In genomic region chr11:80489882-80490196, GRCm38 (mm10) we compare ENCODE assay signal across 8 mouse cellular contexts. TPM values are rescaled to one million over a fixed set of nuclear protein-coding genes. Genes with fewer than 3 reads are reported as not detected.
A peak's percentile ranks its signal among the peaks of the same experiment; 100 is the strongest.
DNase-seq lines count a peak whose midpoint lies in the region; ATAC-seq and TF ChIP-seq lines count a peak whose summit lies in the region.

No protein-coding gene starts in this region.

- peak overlapping the region; percentile 20; the same call in 1 of the 2 replicates for H3K27ac ChIP-seq in gastrocnemius, adult 2 months
- 0 out of 2 replicates have a peak overlapping the region, but pooled peaks have one; percentile 12 for H3K27ac ChIP-seq in hindbrain, embryonic 15.5 days (replicated peaks)
- peak overlapping the region; percentile 65 for H3K27ac ChIP-seq in midbrain, embryonic 15.5 days
- no peak overlapping the region for H3K27ac ChIP-seq in heart, embryonic 12.5 days (ENCODE audit: poor library complexity, severe bottlenecking)

- H3K36me3 ChIP-seq in hindbrain, embryonic 15.5 days = no peaks in the 10 kb centered on the region
- no peaks in the 10 kb centered on the region for H3K36me3 ChIP-seq in midbrain, embryonic 15.5 days (replicated peaks)
- H3K36me3 ChIP-seq in heart, embryonic 12.5 days = no peaks in the 10 kb centered on the region

- 54% methylated on average over 5 of the region's 5 CpGs for WGBS in hindbrain, embryonic 15.5 days
- 65% methylated on average over 5 of the region's 5 CpGs for WGBS in midbrain, embryonic 15.5 days
- 38% methylated on average over 5 of the region's 5 CpGs for WGBS in heart, embryonic 12.5 days

- in situ Hi-C loops in Patski (cut with MboI; ENCODE audit: low pct_unique_long_range_greater_than_20kb) = no loop called here

- peak; percentile 31 for ATAC-seq in Patski
- no peak for ATAC-seq in hindbrain, embryonic 15.5 days (ENCODE audit: low FRiP score, low read depth)
- ATAC-seq in midbrain, embryonic 15.5 days (replicated peaks) = no peak
- no peak for ATAC-seq in heart, embryonic 12.5 days (ENCODE audit: insufficient number of reproducible peaks, low FRiP score)

- peaks cover 47% of the 10 kb centered on the region for H3K4me1 ChIP-seq in hindbrain, embryonic 15.5 days (replicated peaks)
- H3K4me1 ChIP-seq in midbrain, embryonic 15.5 days = peaks cover 43% of the 10 kb centered on the region
- H3K4me1 ChIP-seq in heart, embryonic 12.5 days (replicated peaks) = peaks cover 53% of the 10 kb centered on the region

- TF ChIP-seq CTCF in gastrocnemius, adult 2 months (IDR thresholded peaks at IDR 0.05) = no peak
- no peak for TF ChIP-seq CTCF in Patski (IDR thresholded peaks at IDR 0.05)

- no peak overlapping the region for H3K4me2 ChIP-seq in hindbrain, embryonic 15.5 days
- H3K4me2 ChIP-seq in midbrain, embryonic 15.5 days = no peak overlapping the region
- no peak overlapping the region for H3K4me2 ChIP-seq in heart, embryonic 12.5 days

- H3K27me3 ChIP-seq in Patski = no peaks in the 10 kb centered on the region
- no peaks in the 10 kb centered on the region for H3K27me3 ChIP-seq in hindbrain, embryonic 15.5 days
- H3K27me3 ChIP-seq in midbrain, embryonic 15.5 days (replicated peaks) = no peaks in the 10 kb centered on the region
- no peaks in the 10 kb centered on the region for H3K27me3 ChIP-seq in heart, embryonic 12.5 days (replicated peaks)

- CTCF ChIA-PET in Patski (lab: Charles Lee) = no interaction called here

- POLR2A ChIA-PET in Patski (lab: Charles Lee) = no interaction called here

- no peak for DNase-seq in gastrocnemius, adult 2 months
- no peak for DNase-seq in gastrocnemius, postnatal 25 days
- no peak for DNase-seq in Patski (ENCODE audit: low read depth, low spot score)
- DNase-seq in testis, postnatal 10 days (ENCODE audit: low spot score) = no peak
- DNase-seq in urinary bladder, adult 18-20 months (ENCODE audit: low spot score in 2 of 2) = no peak

- H3K4me3 ChIP-seq in gastrocnemius, adult 2 months = peak overlapping the region; percentile 2; the same call in 1 of the 2 replicates
- H3K4me3 ChIP-seq in hindbrain, embryonic 15.5 days = no peak overlapping the region
- H3K4me3 ChIP-seq in midbrain, embryonic 15.5 days = no peak overlapping the region
- no peak overlapping the region for H3K4me3 ChIP-seq in heart, embryonic 12.5 days

- intact Hi-C loops in gastrocnemius, adult 2 months (cut with DNase I) = no loop called here

- H3K9ac ChIP-seq in hindbrain, embryonic 15.5 days = no peak overlapping the region
- 0 out of 2 replicates have a peak overlapping the region, but pooled peaks have one; percentile 24 for H3K9ac ChIP-seq in midbrain, embryonic 15.5 days
- H3K9ac ChIP-seq in heart, embryonic 12.5 days = no peak overlapping the region

- no peaks in the 10 kb centered on the region for H3K9me3 ChIP-seq in hindbrain, embryonic 15.5 days
- no peaks in the 10 kb centered on the region for H3K9me3 ChIP-seq in midbrain, embryonic 15.5 days
- no peaks in the 10 kb centered on the region for H3K9me3 ChIP-seq in heart, embryonic 12.5 days (replicated peaks)

RNA-seq across cellular contexts. Expression of gene Cdk5r1, which starts 13.0 kb away (rescaled TPM):
- under 1 TPM; 0.20 to 0.42 TPM for total RNA-seq in gastrocnemius, adult 2 months (2021)
- total RNA-seq in gastrocnemius, postnatal 25 days (2021) = under 1 TPM; 0.36 to 0.75 TPM
- polyA plus RNA-seq in Patski (2021) = 1.5 TPM
- 81.6 and 90.9 TPM in 2 replicates for polyA plus RNA-seq in hindbrain, embryonic 15.5 days (2015; fragmentation: Nextera tagmentation; extraction: Ambion mirVana)
- polyA plus RNA-seq in midbrain, embryonic 15.5 days (2015; fragmentation: Nextera tagmentation; extraction: Ambion mirVana) = 102 and 105 TPM in 2 replicates
- polyA plus RNA-seq in heart, embryonic 12.5 days (2016; fragmentation: Nextera tagmentation; extraction: Ambion mirVana) = 0.50 and 0.56 TPM in 2 replicates

Comparison
In these comparisons a context has a peak if more than half of its experiments do, and no peak if none do; other contexts are left out.
1. RNA of gene Cdk5r1, which starts 13.0 kb away (polyA plus RNA-seq): 102 to 105 TPM in midbrain, embryonic 15.5 days and 81.6 to 90.9 TPM in hindbrain, embryonic 15.5 days; 1.5 TPM in Patski (single experiment) and 0.50 to 0.56 TPM in heart, embryonic 12.5 days; every median in the first group is over 10 times any median in the second.